Mouse (Mus musculus) kidney, adult 11 months (tissue): ENCODE results near the gene Psph.
A peak's percentile ranks its signal among the peaks of the same experiment; 100 is the strongest.
"Not testable (repeated sequence)": the region's sequence is repeated elsewhere in the genome, so short reads cannot be mapped to it uniquely, and the experiment has no call there.

Experiments used
- DNase-seq: peaks from one replicate; pipeline ENCODE4 v3.0.0; 2022

The Psph gene

GRCm38 (mm10) chr5:129786818-129787790 is at the start of gene Psph:
Gene Psph (minus strand): TSS chr5:129787449.
- DNase-seq, result peak; percentile 97

- not testable (repeated sequence) for DNase-seq
These were observed 3.3 kb upstream of the Psph start for GRCm38 (mm10) chr5:129790591-129790990.

GRCm38 (mm10) chr5:129787818-129788593 is 757 bp upstream of the Psph start:
- no peak for DNase-seq

GRCm38 (mm10) chr5:129786161-129786560 is 1.1 kb downstream of the Psph start:
- DNase-seq, result no peak

GRCm38 (mm10) chr5:129785235-129785870 is 1.9 kb downstream of the Psph start:
- DNase-seq, result no peak

GRCm38 (mm10) chr5:129782211-129782610 is 5.0 kb downstream of the Psph start:
- DNase-seq, result no peak

GRCm38 (mm10) chr5:129780131-129780530 is 7.1 kb downstream of the Psph start:
- DNase-seq, result no peak

GRCm38 (mm10) chr5:129778996-129779716 is 8.1 kb downstream of the Psph start:
- DNase-seq, result peak; percentile 83

GRCm38 (mm10) chr5:129778348-129778995 is 8.8 kb downstream of the Psph start:
- DNase-seq, result no peak

GRCm38 (mm10) chr5:129774661-129775060 is 12.6 kb downstream of the Psph start:
- no peak for DNase-seq

GRCm38 (mm10) chr5:129773330-129773729 is 13.9 kb downstream of the Psph start:
- not testable (repeated sequence) for DNase-seq

GRCm38 (mm10) chr5:129772433-129772832 is 14.8 kb downstream of the Psph start:
- no peak for DNase-seq

- DNase-seq, result peak; percentile 80
These were observed 16.6 kb downstream of the Psph start for GRCm38 (mm10) chr5:129770443-129771355.

GRCm38 (mm10) chr5:129761865-129762540 is 25.2 kb downstream of the Psph start:
- DNase-seq, result no peak

GRCm38 (mm10) chr5:129759929-129760480 is 27.2 kb downstream of the Psph start:
- peak; percentile 74 for DNase-seq

GRCm38 (mm10) chr5:129756886-129757285 is 30.4 kb downstream of the Psph start:
- DNase-seq, result no peak

GRCm38 (mm10) chr5:129744050-129744449 is 43.2 kb downstream of the Psph start:
- no peak for DNase-seq

- no peak for DNase-seq
These were observed 44.3 kb downstream of the Psph start for GRCm38 (mm10) chr5:129742903-129743488.

- no peak for DNase-seq
These were observed 46.3 kb downstream of the Psph start for GRCm38 (mm10) chr5:129740976-129741375.
